Mouse (Mus musculus): ENCODE results near the gene Camta2.

Gene Camta2

GRCm38 (mm10) chr11:70687601-70688199 is at the start of gene Camta2:
Gene Camta2, minus strand, starts transcription at chr11:70688105.
- DNase-seq (ENCODE audit: low spot score in 2 of 2): peak; percentile 89 to 92

GRCm38 (mm10) chr11:70733256-70733655 is 45.4 kb upstream of the Camta2 start:
- no peak for DNase-seq (ENCODE audit: low spot score in 2 of 2)

- DNase-seq (ENCODE audit: low spot score in 2 of 2): peak; percentile 79 to 87
These were observed 43.3 kb upstream of the Camta2 start for GRCm38 (mm10) chr11:70731178-70731577.

- no peak for DNase-seq (ENCODE audit: low spot score in 2 of 2)
These were observed 42.6 kb upstream of the Camta2 start for GRCm38 (mm10) chr11:70730427-70731038.

GRCm38 (mm10) chr11:70727385-70727784 is 39.5 kb upstream of the Camta2 start:
- no peak for DNase-seq (ENCODE audit: low spot score in 2 of 2)

GRCm38 (mm10) chr11:70726585-70726984 is 38.7 kb upstream of the Camta2 start:
- no peak for DNase-seq (ENCODE audit: low spot score in 2 of 2)

- no peak for DNase-seq (ENCODE audit: low spot score in 2 of 2)
These were observed 36.8 kb upstream of the Camta2 start for GRCm38 (mm10) chr11:70724706-70725105.

- no peak for DNase-seq (ENCODE audit: low spot score in 2 of 2)
These were observed 33.2 kb upstream of the Camta2 start for GRCm38 (mm10) chr11:70721072-70721471.

GRCm38 (mm10) chr11:70720567-70720966 is 32.7 kb upstream of the Camta2 start:
- DNase-seq (ENCODE audit: low spot score in 2 of 2): no peak

GRCm38 (mm10) chr11:70718481-70718880 is 30.6 kb upstream of the Camta2 start:
- DNase-seq (ENCODE audit: low spot score in 2 of 2): no peak

- DNase-seq (ENCODE audit: low spot score in 2 of 2): no peak
These were observed 27.9 kb upstream of the Camta2 start for GRCm38 (mm10) chr11:70715832-70716231.

GRCm38 (mm10) chr11:70713222-70713621 is 25.3 kb upstream of the Camta2 start:
- no peak for DNase-seq (ENCODE audit: low spot score in 2 of 2)

- DNase-seq (ENCODE audit: low spot score in 2 of 2): no peak
These were observed 23.1 kb upstream of the Camta2 start for GRCm38 (mm10) chr11:70711026-70711425.

GRCm38 (mm10) chr11:70706127-70706526 is 18.2 kb upstream of the Camta2 start:
- DNase-seq (ENCODE audit: low spot score in 2 of 2): no peak

- no peak for DNase-seq (ENCODE audit: low spot score in 2 of 2)
These were observed 14.9 kb upstream of the Camta2 start for GRCm38 (mm10) chr11:70702781-70703180.

GRCm38 (mm10) chr11:70701984-70702733 is 14.3 kb upstream of the Camta2 start:
- no peak for DNase-seq (ENCODE audit: low spot score in 2 of 2)

GRCm38 (mm10) chr11:70701221-70701955 is 13.5 kb upstream of the Camta2 start:
- no peak for DNase-seq (ENCODE audit: low spot score in 2 of 2)

GRCm38 (mm10) chr11:70700613-70701012 is 12.7 kb upstream of the Camta2 start:
- DNase-seq (ENCODE audit: low spot score in 2 of 2): peak; percentile 69 to 70

- DNase-seq (ENCODE audit: low spot score in 2 of 2): peak; percentile 95 to 96
These were observed 12.0 kb upstream of the Camta2 start, which contains the start of the genes Inca1 and Kif1c for GRCm38 (mm10) chr11:70699722-70700556. Gene Inca1, minus strand, starts transcription at chr11:70700155. Gene Kif1c, plus strand, starts transcription at chr11:70700548.

GRCm38 (mm10) chr11:70699051-70699450 is 11.1 kb upstream of the Camta2 start:
- no peak for DNase-seq (ENCODE audit: low spot score in 2 of 2)

GRCm38 (mm10) chr11:70697376-70697775 is 9.5 kb upstream of the Camta2 start:
- no peak for DNase-seq (ENCODE audit: low spot score in 2 of 2)

All from right cerebral cortex, postnatal 10 days (tissue).